14 mouse cellular contexts compared by ENCODE assay signal in genomic region chr12:104899835-104900234, GRCm38 (mm10). TPM values are rescaled to one million over a fixed set of nuclear protein-coding genes. Genes with fewer than 3 reads are reported as not detected.
DNase-seq lines count a peak whose midpoint lies in the region; ATAC-seq and TF ChIP-seq lines count a peak whose summit lies in the region.
"Had no signal": no experiment of that assay in that cellular context is flagged by ENCODE, and none has a peak within 500 bp of the region (broad histone marks: within the 10 kb centered on the region; RNA-seq: fewer than 3 reads in every experiment).

No protein-coding gene starts in this region.

- H3K9ac ChIP-seq in heart, embryonic 11.5 days (ENCODE audit: low read depth, low read length) = no peak overlapping the region
- no peak overlapping the region for H3K9ac ChIP-seq in midbrain, postnatal 0 days (replicated peaks; ENCODE audit: low read length, poor library complexity, severe bottlenecking)
- no peak overlapping the region for H3K9ac ChIP-seq in midbrain, embryonic 13.5 days (replicated peaks)
- H3K9ac ChIP-seq: forebrain, embryonic 13.5 days; lung, embryonic 15.5 days had no signal

- no peaks in the 10 kb centered on the region for H3K27me3 ChIP-seq in heart, embryonic 11.5 days (ENCODE audit: control insufficient read depth, insufficient read depth, low read length)
- H3K27me3 ChIP-seq in midbrain, postnatal 0 days (ENCODE audit: insufficient read depth, low read length) = no peaks in the 10 kb centered on the region
- peaks cover 3% of the 10 kb centered on the region; the same call in 1 of the 2 replicates for H3K27me3 ChIP-seq in midbrain, embryonic 13.5 days
- peaks cover 19% of the 10 kb centered on the region for H3K27me3 ChIP-seq in embryonic facial prominence, embryonic 10.5 days (replicated peaks; ENCODE audit: low read depth, poor library complexity, severe bottlenecking)
- H3K27me3 ChIP-seq: forebrain, embryonic 13.5 days; lung, embryonic 15.5 days had no signal

- WGBS in heart, embryonic 11.5 days (ENCODE audit: insufficient replicate concordance) = 64% methylated on average over 3 of the region's 3 CpGs
- 78% methylated on average over 3 of the region's 3 CpGs for WGBS in midbrain, postnatal 0 days
- 83% methylated on average over 3 of the region's 3 CpGs for WGBS in midbrain, embryonic 13.5 days
- 84% methylated on average over 3 of the region's 3 CpGs for WGBS in embryonic facial prominence, embryonic 10.5 days

- H3K4me1 ChIP-seq in heart, embryonic 11.5 days (ENCODE audit: control insufficient read depth, insufficient read depth, low read length) = no peaks in the 10 kb centered on the region
- H3K4me1 ChIP-seq in midbrain, postnatal 0 days (ENCODE audit: insufficient read depth, low read length) = no peaks in the 10 kb centered on the region; the same call in 1 of the 2 replicates
- peaks cover 26% of the 10 kb centered on the region for H3K4me1 ChIP-seq in midbrain, embryonic 13.5 days (replicated peaks)
- peaks cover 61% of the 10 kb centered on the region for H3K4me1 ChIP-seq in embryonic facial prominence, embryonic 10.5 days

- TF ChIP-seq CTCF in midbrain, postnatal 0 days (IDR thresholded peaks at IDR 0.05) = no peak

- no peaks in the 10 kb centered on the region for H3K9me3 ChIP-seq in heart, embryonic 11.5 days (replicated peaks; ENCODE audit: control insufficient read depth, low read length)
- no peaks in the 10 kb centered on the region for H3K9me3 ChIP-seq in midbrain, postnatal 0 days (ENCODE audit: low read length)
- no peaks in the 10 kb centered on the region for H3K9me3 ChIP-seq in midbrain, embryonic 13.5 days
- H3K9me3 ChIP-seq in embryonic facial prominence, embryonic 10.5 days = no peaks in the 10 kb centered on the region
- H3K9me3 ChIP-seq: forebrain, embryonic 13.5 days; lung, embryonic 15.5 days had no signal

- no peaks in the 10 kb centered on the region for H3K36me3 ChIP-seq in heart, embryonic 11.5 days (ENCODE audit: control insufficient read depth, insufficient read depth, low read length)
- no peaks in the 10 kb centered on the region for H3K36me3 ChIP-seq in midbrain, postnatal 0 days (ENCODE audit: insufficient read depth, low read length)
- H3K36me3 ChIP-seq in midbrain, embryonic 13.5 days = no peaks in the 10 kb centered on the region
- no peaks in the 10 kb centered on the region for H3K36me3 ChIP-seq in embryonic facial prominence, embryonic 10.5 days (replicated peaks)
- H3K36me3 ChIP-seq: lung, embryonic 15.5 days had no signal

- H3K4me3 ChIP-seq in heart, embryonic 11.5 days (ENCODE audit: low read depth, low read length) = no peak overlapping the region
- no peak overlapping the region for H3K4me3 ChIP-seq in midbrain, postnatal 0 days (ENCODE audit: low read depth, low read length)
- no peak overlapping the region for H3K4me3 ChIP-seq in midbrain, embryonic 13.5 days (replicated peaks)
- no peak overlapping the region for H3K4me3 ChIP-seq in embryonic facial prominence, embryonic 10.5 days
- H3K4me3 ChIP-seq: forebrain, embryonic 13.5 days; lung, embryonic 15.5 days had no signal

- H3K4me2 ChIP-seq in heart, embryonic 11.5 days = no peak overlapping the region
- no peak overlapping the region for H3K4me2 ChIP-seq in midbrain, postnatal 0 days (ENCODE audit: low read depth, low read length, poor library complexity, severe bottlenecking)
- no peak overlapping the region for H3K4me2 ChIP-seq in midbrain, embryonic 13.5 days (replicated peaks)
- H3K4me2 ChIP-seq: forebrain, embryonic 13.5 days; lung, embryonic 15.5 days; midbrain, embryonic 11.5 days had no signal

- no peak for ATAC-seq in heart, embryonic 11.5 days (replicated peaks; ENCODE audit: insufficient number of reproducible peaks, low FRiP score, low TSS enrichment)
- ATAC-seq in midbrain, postnatal 0 days (ENCODE audit: low FRiP score) = no peak
- no peak for ATAC-seq in midbrain, embryonic 13.5 days
- ATAC-seq in CD4-positive, CD25-positive, alpha-beta regulatory T cell, adult 4 months = no peak
- ATAC-seq in erythroblast, adult 5-6 weeks (replicated peaks; ENCODE audit: low FRiP score, poor library complexity, severe bottlenecking) = no peak
- ATAC-seq: forebrain, embryonic 13.5 days had no signal

- DNase-seq in heart, adult 18-20 months = peak; percentile 41 to 51
- peak; percentile 60 for DNase-seq in midbrain, postnatal 0 days (ENCODE audit: low spot score)
- no peak for DNase-seq in embryonic facial prominence, embryonic 10.5 days (ENCODE audit: low spot score)
- DNase-seq in retina, postnatal 1 day = no peak
- DNase-seq: right cerebral cortex, postnatal 4 days; thymus, adult 18-20 months had no signal

- H3K27ac ChIP-seq in heart, embryonic 11.5 days (ENCODE audit: low read depth, low read length) = no peak overlapping the region
- no peak overlapping the region for H3K27ac ChIP-seq in midbrain, postnatal 0 days (ENCODE audit: low read depth, low read length)
- H3K27ac ChIP-seq in midbrain, embryonic 13.5 days = no peak overlapping the region
- H3K27ac ChIP-seq in embryonic facial prominence, embryonic 10.5 days (replicated peaks) = peak overlapping the region; percentile 51; the same call in 1 of the 2 replicates
- H3K27ac ChIP-seq: forebrain, embryonic 13.5 days; lung, embryonic 15.5 days had no signal

RNA-seq across cellular contexts. Expression of gene Clmn, which starts 35.0 kb away (rescaled TPM):
- total RNA-seq in heart, adult 18-20 months (2021) = 1 to 10 TPM; 1.9 to 2.9 TPM
- 1.3 and 1.5 TPM in 2 replicates for polyA plus RNA-seq in heart, embryonic 11.5 days (2014; fragmentation: Nextera tagmentation; extraction: Ambion mirVana)
- 2.2 and 3.1 TPM in 2 replicates for total RNA-seq in midbrain, postnatal 0 days (2014; rRNA removed)
- polyA plus RNA-seq in midbrain, postnatal 0 days (2015; fragmentation: Nextera tagmentation; extraction: Ambion mirVana) = 1.4 and 2.4 TPM in 2 replicates
- 0.98 and 1.1 TPM in 2 replicates for polyA plus RNA-seq in midbrain, embryonic 13.5 days (2015; fragmentation: Nextera tagmentation; extraction: Ambion mirVana)
- polyA plus RNA-seq in embryonic facial prominence, embryonic 10.5 days (2016; fragmentation: Nextera tagmentation; extraction: Ambion mirVana) = 2.6 and 3.2 TPM in 2 replicates
- polyA plus RNA-seq in CD4-positive, CD25-positive, alpha-beta regulatory T cell, adult 4 months (2017; shearing (Covaris generic)) = not detected
- not detected in 2 replicates for total RNA-seq in erythroblast, adult 5-6 weeks (2015; ENCODE audit: low replicate concordance)
- 0.14 TPM in 1 of 2 replicates, not detected in the other for total RNA-seq in erythroblast, adult 5-6 weeks (2017; ENCODE audit: low replicate concordance)
- total RNA-seq: CH12.LX had no signal

Comparison
In these comparisons a context has a peak if more than half of its experiments do, and no peak if none do; other contexts are left out.
1. DNase-seq: peak in heart, adult 18-20 months (2 of 2) and midbrain, postnatal 0 days (single experiment); none in embryonic facial prominence, embryonic 10.5 days (single experiment) and retina, postnatal 1 day (single experiment).